Mouse (Mus musculus): Measurements from ENCODE around the gene Des. TPM values are rescaled to one million over a fixed set of nuclear protein-coding genes. Genes with fewer than 3 reads are reported as not detected.

Gene Des
- polyA plus RNA-seq, 3 experiments from 2014 or later: 0.64 TPM; not detected in 2

- ATAC-seq: no peak
Observed at GRCm38 (mm10) chr1:75347279-75347678, 12.8 kb upstream of the Des start.

- ATAC-seq: no peak
Observed at GRCm38 (mm10) chr1:75349275-75349674, 10.9 kb upstream of the Des start.

GRCm38 (mm10) chr1:75357261-75357660 lies 2.9 kb upstream of the Des start:
- no peak for ATAC-seq

GRCm38 (mm10) chr1:75358009-75358408 lies 2.1 kb upstream of the Des start:
- ATAC-seq: no peak

GRCm38 (mm10) chr1:75359346-75359745 lies 783 bp upstream of the Des start:
- ATAC-seq: no peak

GRCm38 (mm10) chr1:75361123-75361522 lies 994 bp downstream of the Des start:
- ATAC-seq: no peak

- no peak for ATAC-seq
Observed at GRCm38 (mm10) chr1:75361750-75362149, 1.6 kb downstream of the Des start.

GRCm38 (mm10) chr1:75363868-75364267 lies 3.7 kb downstream of the Des start:
- no peak for ATAC-seq

GRCm38 (mm10) chr1:75365510-75366137 lies 5.5 kb downstream of the Des start:
- no peak for ATAC-seq

GRCm38 (mm10) chr1:75369360-75369983 lies 9.3 kb downstream of the Des start:
- ATAC-seq: no peak

GRCm38 (mm10) chr1:75369984-75370660 lies 10.0 kb downstream of the Des start:
- no peak for ATAC-seq

- ATAC-seq: no peak
Observed at GRCm38 (mm10) chr1:75371317-75372095, 11.4 kb downstream of the Des start.

GRCm38 (mm10) chr1:75372450-75372849 lies 12.3 kb downstream of the Des start:
- ATAC-seq: no peak

GRCm38 (mm10) chr1:75373276-75373675 lies 13.1 kb downstream of the Des start:
- ATAC-seq: no peak

- no peak for ATAC-seq
Observed at GRCm38 (mm10) chr1:75374950-75375936, 15.1 kb downstream of the Des start, which contains the start of gene Speg. TSS of gene Speg (plus strand) at chr1:75375297.

- no peak for ATAC-seq
Observed at GRCm38 (mm10) chr1:75379196-75379595, 19.1 kb downstream of the Des start.

- ATAC-seq: no peak
Observed at GRCm38 (mm10) chr1:75379931-75380330, 19.8 kb downstream of the Des start.

GRCm38 (mm10) chr1:75380951-75381350 lies 20.8 kb downstream of the Des start:
- ATAC-seq: no peak

GRCm38 (mm10) chr1:75381482-75382355 lies 21.6 kb downstream of the Des start:
- no peak for ATAC-seq

- ATAC-seq: no peak
Observed at GRCm38 (mm10) chr1:75382356-75383071, 22.4 kb downstream of the Des start.

Data from inflammation-experienced regulatory T-cells, adult 6 months (primary cell).